9 mouse cellular contexts compared by ENCODE assay signal in the genomic region with DNA sequence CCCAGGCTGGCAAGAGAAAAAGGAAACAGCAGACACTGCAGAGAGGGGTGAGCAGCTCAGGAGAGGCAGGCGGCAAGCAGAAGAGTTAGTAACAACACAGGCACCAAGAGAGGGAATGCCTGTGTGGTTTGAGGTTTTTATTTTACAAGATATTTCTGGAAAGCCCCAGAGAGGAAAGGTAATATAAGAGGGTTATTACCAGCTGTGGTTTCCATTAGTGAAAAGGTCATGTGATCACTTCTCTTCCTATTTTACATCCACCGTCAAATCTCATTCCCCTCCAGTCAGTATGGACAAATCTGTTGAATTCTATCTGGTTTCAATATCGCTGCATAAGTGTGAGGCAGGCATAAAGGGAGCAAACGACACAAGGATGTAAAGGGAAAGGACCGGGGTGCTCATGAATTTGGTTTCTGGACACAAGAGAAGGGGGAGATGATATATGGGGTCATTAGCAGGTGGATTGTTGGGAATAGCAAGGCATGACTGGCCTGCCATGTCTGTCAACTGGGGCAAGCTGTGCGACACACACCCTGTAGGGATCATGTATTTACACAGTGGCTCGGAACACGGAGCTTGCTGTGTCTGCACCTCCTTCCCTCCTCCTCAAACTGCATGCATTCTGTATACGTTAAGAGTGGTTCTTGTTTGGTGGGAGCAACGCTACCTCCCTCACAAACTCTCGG. TPM values are rescaled to one million over a fixed set of nuclear protein-coding genes. Genes with fewer than 3 reads are reported as not detected.
DNase-seq lines count a peak whose midpoint lies in the region; ATAC-seq and TF ChIP-seq lines count a peak whose summit lies in the region.
"Had no signal": no experiment of that assay in that cellular context is flagged by ENCODE, and none has a peak within 500 bp of the region (broad histone marks: within the 10 kb centered on the region; RNA-seq: fewer than 3 reads in every experiment).

No protein-coding gene starts in this region.

- no peak overlapping the region for H3K9ac ChIP-seq in hindbrain, embryonic 12.5 days
- no peak overlapping the region for H3K9ac ChIP-seq in limb, embryonic 14.5 days (ENCODE audit: low read depth, low read length, severe bottlenecking)

- no peak for DNase-seq in hindbrain, embryonic 10.5 days (ENCODE audit: low spot score)
- DNase-seq in right cerebral cortex, postnatal 25 days = peak; percentile 21
- no peak for DNase-seq in right cerebral cortex, postnatal 4 days
- peak; percentile 59 for DNase-seq in limb, embryonic 14.5 days (ENCODE audit: low spot score)
- no peak for DNase-seq in urinary bladder, adult 2 months (ENCODE audit: low spot score)
- no peak for DNase-seq in thymus, adult 2 months
- DNase-seq in adipocyte (ENCODE audit: low spot score) = no peak
- DNase-seq: cerebellum, adult 11-12 months had no signal

- TF ChIP-seq CTCF in thymus, adult 2 months (IDR thresholded peaks at IDR 0.05; ENCODE audit: borderline replicate concordance, control insufficient read depth, extremely low read depth, insufficient read depth, low read length, poor library complexity) = no peak

- no peak; the same call in 1 of the 2 replicates for ATAC-seq in hindbrain, embryonic 12.5 days (ENCODE audit: low FRiP score)
- ATAC-seq in limb, embryonic 14.5 days (ENCODE audit: low FRiP score, low read depth) = peak; percentile 56

- no peak overlapping the region for H3K4me2 ChIP-seq in hindbrain, embryonic 12.5 days (replicated peaks)
- H3K4me2 ChIP-seq in limb, embryonic 14.5 days (replicated peaks; ENCODE audit: low read depth, low read length, severe bottlenecking) = peak overlapping the region; percentile 35

- WGBS in hindbrain, embryonic 10.5 days = 70% methylated on average over 11 of the region's 11 CpGs
- 65% methylated on average over 11 of the region's 11 CpGs for WGBS in hindbrain, embryonic 12.5 days
- WGBS in limb, embryonic 14.5 days = 33% methylated on average over 11 of the region's 11 CpGs
- 29% methylated on average over 11 of the region's 11 CpGs for WGBS in thymus, adult 2 months

- no peak for TF ChIP-seq POLR2A in limb, embryonic 14.5 days (IDR thresholded peaks at IDR 0.05; ENCODE audit: borderline replicate concordance, extremely low read depth, insufficient read depth, insufficient read length)
- no peak for TF ChIP-seq POLR2A in thymus, adult 2 months (IDR thresholded peaks at IDR 0.05; ENCODE audit: control insufficient read depth, extremely low read depth, insufficient read depth, low read length, poor library complexity)

- no peak overlapping the region for H3K4me3 ChIP-seq in hindbrain, embryonic 10.5 days
- H3K4me3 ChIP-seq in hindbrain, embryonic 12.5 days = no peak overlapping the region
- H3K4me3 ChIP-seq in limb, embryonic 14.5 days (replicated peaks; ENCODE audit: low read length) = peak overlapping the region; percentile 14
- no peak overlapping the region for H3K4me3 ChIP-seq in thymus, adult 2 months (ENCODE audit: control insufficient read depth, insufficient read depth, low read length)

- peak overlapping the region; percentile 86; the same call in 1 of the 2 replicates for H3K27ac ChIP-seq in hindbrain, embryonic 10.5 days
- H3K27ac ChIP-seq in hindbrain, embryonic 12.5 days = no peak overlapping the region
- H3K27ac ChIP-seq in limb, embryonic 14.5 days (replicated peaks; ENCODE audit: low read depth, low read length) = no peak overlapping the region
- no peak overlapping the region for H3K27ac ChIP-seq in thymus, adult 2 months (ENCODE audit: control insufficient read depth, insufficient read depth, low read length)

- H3K9me3 ChIP-seq in hindbrain, embryonic 10.5 days = no peaks in the 10 kb centered on the region
- H3K9me3 ChIP-seq in hindbrain, embryonic 12.5 days (replicated peaks) = no peaks in the 10 kb centered on the region
- no peaks in the 10 kb centered on the region for H3K9me3 ChIP-seq in limb, embryonic 14.5 days (ENCODE audit: control insufficient read depth, low read length)

- H3K36me3 ChIP-seq in hindbrain, embryonic 10.5 days = no peaks in the 10 kb centered on the region
- H3K36me3 ChIP-seq in hindbrain, embryonic 12.5 days = no peaks in the 10 kb centered on the region
- H3K36me3 ChIP-seq in limb, embryonic 14.5 days (ENCODE audit: control insufficient read depth, insufficient read depth, low read length) = no peaks in the 10 kb centered on the region
- no peaks in the 10 kb centered on the region for H3K36me3 ChIP-seq in thymus, adult 2 months (ENCODE audit: control insufficient read depth, insufficient read depth, low read length)

- H3K4me1 ChIP-seq in hindbrain, embryonic 10.5 days (replicated peaks) = no peaks in the 10 kb centered on the region; the same call in 1 of the 2 replicates
- 0 out of 2 replicates have a peak, but pooled peaks cover 4% of the 10 kb centered on the region for H3K4me1 ChIP-seq in hindbrain, embryonic 12.5 days
- peaks cover 6% of the 10 kb centered on the region; the same call in 1 of the 2 replicates for H3K4me1 ChIP-seq in limb, embryonic 14.5 days (ENCODE audit: control insufficient read depth, insufficient read depth, low read length)
- peaks cover 2% of the 10 kb centered on the region; the same call in 1 of the 2 replicates for H3K4me1 ChIP-seq in thymus, adult 2 months (replicated peaks; ENCODE audit: control insufficient read depth, insufficient read depth, low read length)

- no peaks in the 10 kb centered on the region for H3K27me3 ChIP-seq in hindbrain, embryonic 10.5 days (ENCODE audit: insufficient read depth, poor library complexity, severe bottlenecking)
- no peaks in the 10 kb centered on the region for H3K27me3 ChIP-seq in hindbrain, embryonic 12.5 days
- no peaks in the 10 kb centered on the region for H3K27me3 ChIP-seq in limb, embryonic 14.5 days (ENCODE audit: control insufficient read depth, insufficient read depth, low read length)
- no peaks in the 10 kb centered on the region for H3K27me3 ChIP-seq in thymus, adult 2 months (ENCODE audit: control insufficient read depth, insufficient read depth, low read length)

RNA-seq across cellular contexts. Expression of a gene that starts 24.9 kb away (rescaled TPM):
- polyA plus RNA-seq in hindbrain, embryonic 10.5 days (2016; fragmentation: Nextera tagmentation; extraction: Ambion mirVana) = 287 and 330 TPM in 2 replicates
- polyA plus RNA-seq in hindbrain, embryonic 12.5 days (2016; fragmentation: Nextera tagmentation; extraction: Ambion mirVana) = 128 and 133 TPM in 2 replicates
- polyA plus RNA-seq in limb, embryonic 14.5 days (2012; rRNA removed) = 133 and 134 TPM in 2 replicates
- polyA plus RNA-seq in limb, embryonic 14.5 days (2014; fragmentation: Nextera tagmentation; extraction: Ambion mirVana) = 174 and 180 TPM in 2 replicates
- 849 and 1,043 TPM in 2 replicates for polyA plus RNA-seq in urinary bladder, adult 2 months (2012; rRNA removed)
- polyA plus RNA-seq in thymus, adult 2 months (2012; rRNA removed) = 228 and 281 TPM in 2 replicates

Comparison
In these comparisons a context has a peak if more than half of its experiments do, and no peak if none do; other contexts are left out.
1. DNase-seq: peak in right cerebral cortex, postnatal 25 days (single experiment) and limb, embryonic 14.5 days (single experiment); none in hindbrain, embryonic 10.5 days (single experiment), right cerebral cortex, postnatal 4 days (single experiment), urinary bladder, adult 2 months (single experiment), thymus, adult 2 months (single experiment) and adipocyte (single experiment).